Mouse (Mus musculus): ENCODE data around the gene Srms. TPM values are rescaled to one million over a fixed set of nuclear protein-coding genes. Genes with fewer than 3 reads are reported as not detected.

Srms gene
- total RNA-seq, 2 experiments from 2014 or later = 0.21 to 0.22 TPM

Other genes starting within 250 kb of the Srms start
- gene Arfgap1, start 246.0 kb downstream of the Srms start, total RNA-seq (2021) = 100 to 1,000 TPM; 127 to 128 TPM
- under 1 TPM; 0.87 to 0.94 TPM for gene Col20a1, start 226.7 kb downstream of the Srms start, total RNA-seq (2021)
- 10 to 100 TPM; 40.5 to 44.1 TPM for gene Chrna4, start 169.6 kb downstream of the Srms start, total RNA-seq (2021)
- 100 to 1,000 TPM; 178 to 181 TPM for gene Kcnq2, start 77.9 kb downstream of the Srms start, total RNA-seq (2021)
- 100 to 1,000 TPM; 898 to 906 TPM for gene Eef1a2, start 56.2 kb downstream of the Srms start, total RNA-seq (2021)
- gene Ppdpf, start 25.9 kb downstream of the Srms start, total RNA-seq (2021) = 100 to 1,000 TPM; 111 to 117 TPM
- gene Ptk6, start 10.4 kb downstream of the Srms start, total RNA-seq (2021) = not detected
- not detected for gene Fndc11, start 6.8 kb upstream of the Srms start, total RNA-seq (2021)
- 1 to 10 TPM; 1.4 to 1.7 TPM for gene Helz2, start 28.8 kb upstream of the Srms start, total RNA-seq (2021)
- 10 to 100 TPM; 15.5 to 17.6 TPM for gene Gmeb2, start 74.8 kb upstream of the Srms start, total RNA-seq (2021)
- 1,000 to 10,000 TPM; 1,052 to 1,067 TPM for gene Stmn3, start 101.3 kb upstream of the Srms start, total RNA-seq (2021)
- gene Rtel1, start 106.6 kb upstream of the Srms start, total RNA-seq (2021) = 10 to 100 TPM; 41.1 to 46.6 TPM
- gene Zgpat, start 151.7 kb upstream of the Srms start, total RNA-seq (2021) = 10 to 100 TPM; 55.9 to 60.5 TPM
- gene Arfrp1, start 152.2 kb upstream of the Srms start, total RNA-seq (2021) = 10 to 100 TPM; 39.8 to 44.2 TPM
- 10 to 100 TPM; 30.1 to 32.9 TPM for gene Lime1, start 166.9 kb upstream of the Srms start, total RNA-seq (2021)
- gene Zbtb46, start 246.2 kb upstream of the Srms start, total RNA-seq (2021) = 10 to 100 TPM; 17.1 to 19.9 TPM